Mouse (Mus musculus): Measurements from ENCODE around the gene Dnaaf3.
"Not testable (repeated sequence)": the region's sequence is repeated elsewhere in the genome, so short reads cannot be mapped to it uniquely, and the experiment has no call there.

The Dnaaf3 gene

DNA sequence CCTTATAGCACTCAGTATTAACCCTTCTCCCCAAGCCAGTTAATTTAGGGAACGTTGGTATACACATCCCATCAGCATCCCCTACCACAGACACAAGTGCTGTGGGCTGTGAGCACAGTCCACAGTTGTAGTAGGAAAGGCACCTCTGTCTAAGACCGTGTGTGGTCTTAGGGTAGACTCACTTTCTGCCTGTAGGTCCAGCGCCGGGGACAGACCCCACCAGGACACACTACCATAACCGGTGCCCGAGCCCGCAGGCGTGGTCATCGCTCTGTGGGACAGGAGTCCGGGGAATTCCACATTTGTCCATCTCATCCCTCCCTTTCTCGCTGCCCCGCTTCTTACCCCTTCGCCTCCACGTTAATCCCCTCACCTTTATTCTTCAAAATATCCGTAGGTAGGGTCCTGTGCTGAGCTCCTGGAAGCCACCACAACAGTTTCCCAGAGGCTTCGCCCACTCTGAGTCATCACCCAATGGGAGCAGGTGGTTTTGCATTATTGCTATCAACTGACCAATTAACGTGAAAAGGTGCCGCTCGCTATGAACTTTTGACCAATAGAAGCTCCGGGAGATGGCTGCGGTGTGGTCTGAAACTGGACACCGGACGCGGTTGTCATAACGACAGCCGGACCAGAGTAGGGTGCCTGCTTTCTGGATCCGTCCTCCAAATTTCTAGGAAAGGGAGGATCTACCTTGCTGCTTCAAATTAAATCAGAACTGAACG is at the start of gene Dnaaf3:
Gene Dnaaf3, minus strand, starts transcription at position 449 of the 725 bp plus-strand sequence.
- CTCF ChIA-PET, result no interaction called here

DNA sequence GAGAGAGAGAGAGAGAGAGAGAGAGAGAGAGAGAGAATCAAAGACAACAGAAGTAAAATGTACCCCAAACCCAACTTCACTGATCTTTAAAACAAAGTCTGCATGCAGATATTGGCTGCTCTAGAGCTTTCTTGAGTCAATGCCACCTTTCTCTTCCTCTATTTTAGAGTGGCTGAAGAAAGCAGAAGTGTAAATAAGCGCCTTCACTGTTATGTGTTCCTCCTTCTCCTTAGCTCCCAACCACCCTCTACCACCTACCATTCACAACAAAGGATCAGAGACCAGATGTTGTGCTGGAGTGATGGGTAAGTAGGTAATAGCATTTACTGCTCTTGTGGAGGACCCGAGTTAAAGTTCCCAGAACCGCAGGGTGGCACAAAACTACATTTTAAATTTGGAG is 49.2 kb upstream of the Dnaaf3 start:
- CTCF ChIA-PET, result not testable (repeated sequence)

DNA sequence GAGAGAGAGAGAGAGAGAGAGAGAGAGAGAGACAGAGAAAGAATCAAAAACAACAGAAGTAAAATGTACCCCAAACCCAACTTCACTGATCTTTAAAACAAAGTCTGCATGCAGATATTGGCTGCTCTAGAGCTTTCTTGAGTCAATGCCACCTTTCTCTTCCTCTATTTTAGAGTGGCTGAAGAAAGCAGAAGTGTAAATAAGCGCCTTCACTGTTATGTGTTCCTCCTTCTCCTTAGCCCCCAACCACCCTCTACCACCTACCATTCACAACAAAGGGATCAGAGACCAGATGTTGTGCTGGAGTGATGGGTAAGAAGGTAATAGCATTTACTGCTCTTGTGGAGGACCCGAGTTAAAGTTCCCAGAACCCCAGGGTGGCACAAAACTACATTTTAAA is 40.1 kb upstream of the Dnaaf3 start:
- CTCF ChIA-PET, result not testable (repeated sequence)

DNA sequence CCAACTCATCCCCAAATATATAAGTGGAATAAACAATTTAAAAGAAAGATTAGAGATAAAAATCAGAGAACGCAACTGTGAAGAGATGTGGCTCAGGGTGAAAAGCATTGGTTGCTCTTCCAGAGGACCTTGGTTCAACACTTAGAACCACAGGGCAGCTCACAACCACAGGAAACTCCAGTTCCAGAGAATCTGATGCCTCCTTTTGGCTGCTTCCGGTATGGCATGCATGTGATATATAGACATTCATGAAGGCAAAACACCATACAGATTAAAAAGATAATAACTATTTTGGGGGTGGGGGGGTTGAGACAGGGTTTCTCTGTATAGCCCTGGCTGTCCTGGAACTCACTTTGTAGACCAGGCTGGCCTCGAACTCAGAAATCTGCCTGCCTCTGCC is 30.4 kb upstream of the Dnaaf3 start:
- CTCF ChIA-PET, result no interaction called here

DNA sequence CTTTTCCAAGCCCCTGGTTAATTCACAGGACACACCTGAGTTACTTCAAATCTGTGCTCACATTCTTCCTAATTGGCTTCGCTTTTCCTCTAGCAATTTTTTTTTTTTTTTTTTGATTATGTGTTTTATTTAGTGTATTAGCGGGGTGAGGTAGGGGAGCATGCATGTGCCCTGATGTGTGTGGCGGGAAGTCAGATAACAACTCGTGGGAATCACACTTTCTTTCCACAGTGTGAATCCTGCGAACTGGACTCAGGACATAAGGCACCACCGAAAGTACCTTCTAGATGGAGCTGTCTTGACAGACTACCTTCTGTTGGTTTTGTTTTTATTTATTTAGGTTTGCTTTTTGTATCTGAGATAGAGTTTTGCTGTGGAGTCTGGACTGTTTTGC is 24.9 kb upstream of the Dnaaf3 start:
- CTCF ChIA-PET, result interaction anchor here (0.6 kb wide), 2 partner anchors 382 to 448 kb away, joined by 3 to 5 read pairs; no protein-coding TSS in a partner anchor

DNA sequence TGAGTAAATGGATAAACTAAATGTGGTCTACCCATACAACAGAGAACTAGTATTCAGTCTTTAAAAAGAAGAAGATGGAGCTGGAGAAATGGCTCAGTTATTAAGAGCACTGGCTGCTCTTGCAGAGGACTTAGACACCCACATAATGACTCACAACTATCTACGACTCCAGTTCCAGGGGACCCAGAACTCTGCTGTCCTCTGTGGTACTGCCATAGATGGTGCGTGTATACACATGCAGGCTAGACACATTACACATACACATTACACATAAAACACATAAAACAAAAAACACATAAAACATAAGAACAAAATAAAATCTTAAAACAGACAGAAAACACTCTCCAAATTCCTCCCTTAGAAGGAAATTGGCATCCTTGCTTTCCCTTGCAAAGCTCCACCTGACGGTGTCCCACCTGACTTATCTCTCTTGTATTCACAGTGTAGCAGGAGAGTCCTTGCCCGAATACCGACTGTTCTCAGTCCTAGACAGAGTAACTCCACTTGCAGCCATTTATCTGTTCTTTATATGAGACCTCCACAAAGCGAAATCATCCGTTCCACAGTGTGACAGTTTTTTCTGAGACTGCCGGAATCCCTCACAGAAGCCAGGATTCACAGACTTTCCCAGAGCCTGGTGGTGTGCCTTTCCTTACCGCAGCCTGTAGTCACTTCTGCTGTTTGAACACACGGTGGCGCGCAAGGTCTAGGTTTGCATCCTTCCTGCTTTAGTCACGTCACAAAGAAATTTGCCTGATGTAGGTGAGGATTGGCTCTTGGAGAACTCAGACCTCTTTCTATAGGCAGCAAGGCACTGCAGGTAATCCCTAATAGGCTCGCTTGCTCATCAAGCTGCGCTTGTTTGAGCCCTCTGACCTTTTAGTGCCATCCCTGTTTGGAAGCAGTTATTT is 24.3 kb upstream of the Dnaaf3 start:
- CTCF ChIA-PET, result interaction anchor here (0.6 kb wide), 2 partner anchors 383 to 448 kb away, joined by 3 to 5 read pairs; no protein-coding TSS in a partner anchor

DNA sequence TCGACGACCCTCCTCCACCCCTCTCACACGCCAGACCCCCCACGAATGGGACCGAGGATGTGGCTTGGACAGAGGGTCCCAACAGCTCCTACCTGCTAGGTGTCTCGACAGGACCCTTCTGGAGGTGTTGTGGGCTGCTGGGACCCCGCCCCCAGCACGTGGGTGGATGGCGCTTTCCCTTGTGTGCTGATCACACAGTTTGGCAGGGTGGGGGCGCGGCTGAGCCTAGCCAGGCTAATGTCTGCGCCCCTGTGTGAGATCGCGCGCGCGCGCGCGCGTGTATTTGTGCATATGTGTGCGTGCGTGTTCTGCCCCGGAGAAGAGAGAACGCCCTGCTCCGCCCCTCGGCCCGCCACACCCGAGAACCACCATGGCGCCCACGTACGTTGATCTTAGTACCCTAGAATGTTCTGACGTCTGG is 15.0 kb upstream of the Dnaaf3 start, which contains the start of gene Syt5:
Gene Syt5, minus strand, starts transcription at position 321 of the 421 bp plus-strand sequence.
- CTCF ChIA-PET, result no interaction called here

DNA sequence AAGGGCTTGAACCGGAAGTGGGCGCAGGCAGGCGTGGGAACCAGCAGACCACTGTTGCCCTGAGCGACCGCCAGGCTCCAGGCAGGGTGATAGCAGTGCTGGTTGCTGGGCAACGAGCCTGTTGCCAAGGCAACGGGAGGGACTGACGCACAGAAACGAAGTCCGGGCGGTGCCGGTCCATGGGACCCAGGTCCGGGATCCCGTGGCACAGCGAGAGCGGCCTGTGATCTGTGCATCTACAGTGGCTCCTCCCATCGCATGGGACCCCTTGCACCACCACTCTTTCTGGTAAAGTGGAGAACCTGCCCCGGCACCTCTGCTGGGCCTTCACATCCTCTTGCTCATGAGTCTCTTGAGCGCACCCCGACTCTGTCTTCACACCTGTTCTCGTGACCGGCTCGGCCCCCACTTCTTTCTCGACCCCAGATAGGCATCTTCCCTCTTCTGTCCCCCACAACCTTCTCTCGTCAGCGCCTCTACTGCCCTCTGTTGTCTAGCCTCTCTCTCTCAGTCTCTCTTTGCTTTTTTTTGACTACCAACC is 14.4 kb upstream of the Dnaaf3 start:
- CTCF ChIA-PET, result no interaction called here

DNA sequence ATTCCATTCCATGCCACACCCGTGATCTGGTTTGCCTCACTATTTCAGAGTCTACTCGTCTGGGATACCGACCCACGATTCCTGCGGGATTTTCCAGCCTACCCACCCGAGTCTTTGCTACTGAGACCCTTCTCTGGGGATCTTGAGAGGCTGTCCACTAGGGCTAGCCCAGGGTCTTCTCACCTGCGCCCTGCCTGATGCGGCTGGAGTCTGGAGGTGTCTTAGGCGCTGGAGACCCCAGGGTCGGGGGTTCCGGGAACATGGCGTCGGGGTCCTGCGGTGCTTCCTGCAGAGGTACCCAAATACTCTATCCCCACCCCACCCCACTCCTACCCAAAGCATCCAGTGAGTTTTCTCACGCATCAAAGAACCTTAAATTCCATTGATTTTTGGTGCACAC is 13.8 kb upstream of the Dnaaf3 start:
- CTCF ChIA-PET, result no interaction called here

DNA sequence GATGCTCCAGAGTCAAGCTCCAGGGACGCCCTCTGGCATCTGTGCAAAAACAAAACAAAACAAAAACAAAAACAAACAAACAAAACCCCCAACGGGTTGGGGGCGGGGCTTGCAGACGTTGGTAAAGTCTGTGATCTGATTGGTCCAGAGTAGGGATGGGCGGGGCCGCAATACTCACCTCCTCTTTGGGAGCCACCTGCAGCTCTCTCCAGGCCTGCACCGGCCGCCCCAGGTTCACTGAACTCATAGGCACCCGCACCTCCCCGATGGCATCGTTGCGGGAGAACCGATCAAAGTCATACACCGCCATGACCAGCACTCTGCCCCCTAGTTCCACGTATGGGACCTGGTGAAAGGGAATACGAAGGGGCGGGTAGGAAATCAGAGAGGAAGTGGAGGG is 9.8 kb upstream of the Dnaaf3 start:
- CTCF ChIA-PET, result no interaction called here

DNA sequence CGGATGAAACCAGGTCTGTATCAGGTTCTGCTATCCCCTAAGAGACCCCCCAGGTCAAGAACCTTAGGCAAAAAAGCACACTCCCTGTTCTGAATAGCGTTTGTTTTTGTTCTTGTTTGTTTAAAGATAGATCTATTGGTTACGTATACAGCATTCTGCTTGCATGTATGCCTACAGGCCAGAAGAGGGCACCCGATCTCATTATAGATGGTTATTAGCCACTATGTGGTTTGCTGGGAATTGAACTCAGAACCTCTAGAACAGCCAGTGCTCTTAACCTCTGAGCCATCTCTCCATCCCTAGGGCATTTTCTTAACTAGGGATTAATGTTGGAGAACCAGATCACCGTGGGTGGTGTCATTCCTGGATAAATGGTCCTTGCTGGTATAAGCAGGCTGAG is 9.1 kb upstream of the Dnaaf3 start:
- CTCF ChIA-PET, result no interaction called here

DNA sequence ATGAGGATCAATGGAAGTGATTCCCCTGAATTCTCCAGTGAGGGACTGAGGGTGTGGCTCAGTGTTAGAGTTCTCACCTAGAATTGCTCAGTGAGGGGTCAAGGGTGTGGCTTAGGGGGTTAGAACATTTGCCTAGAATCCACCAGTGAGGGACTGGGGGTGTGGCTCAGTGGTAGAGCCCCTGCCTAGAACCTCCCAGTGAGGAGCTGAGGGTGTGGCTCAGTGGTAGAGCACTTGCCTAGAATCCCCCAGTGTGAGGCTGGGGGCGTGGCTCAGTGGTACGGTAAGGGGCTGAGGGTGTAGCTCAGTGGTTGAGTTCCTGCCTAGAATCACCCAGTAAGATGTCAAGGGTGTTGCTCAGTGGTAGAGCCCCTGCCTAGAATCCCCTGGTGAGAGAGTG is 6.8 kb upstream of the Dnaaf3 start:
- CTCF ChIA-PET, result no interaction called here

DNA sequence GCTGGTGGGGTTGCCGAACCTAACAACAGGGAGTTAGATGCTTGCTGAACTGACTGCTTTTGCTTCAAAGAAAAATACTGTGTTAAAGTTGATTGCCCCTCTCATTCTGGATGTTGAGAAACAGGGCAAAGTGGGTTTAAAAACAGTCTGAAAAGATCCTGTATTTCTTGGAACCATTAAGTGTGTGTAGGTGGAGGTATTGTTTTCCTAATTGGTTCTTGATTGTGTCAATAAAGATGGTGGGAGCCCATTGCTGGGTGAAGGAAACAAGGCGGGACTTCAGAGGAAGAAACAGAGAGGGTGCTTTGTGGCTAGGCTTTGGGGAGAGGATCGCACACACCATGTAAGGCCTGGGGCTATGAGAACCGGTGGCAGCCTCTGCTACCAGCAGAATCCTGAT is 4.9 kb upstream of the Dnaaf3 start:
- CTCF ChIA-PET, result no interaction called here

DNA sequence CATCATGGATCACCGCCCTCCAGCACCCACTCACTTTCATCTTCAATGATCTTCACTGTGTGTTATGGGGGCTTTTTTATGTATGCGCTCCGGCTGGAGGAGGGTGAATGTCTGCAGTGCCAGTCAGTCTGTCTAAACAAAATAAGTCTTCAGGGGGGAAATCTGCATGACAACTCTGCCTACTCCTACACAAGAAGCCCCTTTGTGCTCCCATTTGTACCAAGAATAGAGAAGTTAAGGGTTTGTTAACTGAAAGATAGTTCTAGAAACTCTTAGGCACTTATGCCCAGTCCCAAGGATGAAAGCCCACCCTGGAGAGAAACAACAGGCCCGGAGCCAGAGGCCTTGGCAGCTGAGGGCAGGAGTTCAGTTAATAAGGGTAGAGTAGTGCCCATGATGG is 4.1 kb upstream of the Dnaaf3 start:
- CTCF ChIA-PET, result no interaction called here

DNA sequence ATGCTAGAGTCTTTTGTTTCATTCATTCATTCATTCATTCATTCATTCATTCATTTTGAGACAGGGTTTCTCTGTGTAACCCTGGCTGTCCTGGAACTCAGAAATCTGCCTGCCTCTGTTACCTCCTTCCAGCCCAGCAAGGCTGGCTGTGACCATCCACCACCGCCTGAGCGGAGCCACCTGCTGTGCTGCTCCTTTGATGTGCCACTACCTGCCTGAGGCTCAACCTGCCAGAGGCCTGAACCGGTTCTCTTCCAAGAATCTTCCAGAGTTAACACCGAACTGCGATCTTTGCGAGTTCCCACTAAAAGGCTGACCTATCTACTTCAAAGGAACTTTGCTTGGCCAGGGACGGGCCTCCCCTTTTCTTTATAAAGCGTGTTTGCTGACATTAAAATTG is 2.1 kb downstream of the Dnaaf3 start:
- CTCF ChIA-PET, result interaction anchor here (0.5 kb wide), 1 partner anchor 711 kb away, joined by 4 read pairs; no protein-coding TSS in a partner anchor

DNA sequence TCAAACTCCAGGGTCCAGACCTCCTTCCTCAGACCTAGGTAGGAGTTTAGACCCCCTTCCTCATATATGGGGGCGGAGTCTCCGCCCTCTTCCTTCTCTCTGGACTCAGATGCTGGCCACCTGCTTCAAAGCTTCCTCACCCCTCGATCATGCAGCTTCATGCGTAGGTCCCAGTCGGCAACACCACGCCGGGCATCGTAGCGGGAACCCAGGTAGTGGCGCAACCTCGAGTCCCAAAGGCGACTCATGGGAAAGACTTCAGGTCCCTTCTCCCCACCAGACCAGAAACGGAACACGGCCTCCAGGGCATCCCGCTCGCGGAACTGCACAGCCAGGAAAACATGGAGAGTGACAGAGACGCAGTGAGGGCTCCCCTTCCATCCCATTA is 5.0 kb downstream of the Dnaaf3 start:
- CTCF ChIA-PET, result no interaction called here

DNA sequence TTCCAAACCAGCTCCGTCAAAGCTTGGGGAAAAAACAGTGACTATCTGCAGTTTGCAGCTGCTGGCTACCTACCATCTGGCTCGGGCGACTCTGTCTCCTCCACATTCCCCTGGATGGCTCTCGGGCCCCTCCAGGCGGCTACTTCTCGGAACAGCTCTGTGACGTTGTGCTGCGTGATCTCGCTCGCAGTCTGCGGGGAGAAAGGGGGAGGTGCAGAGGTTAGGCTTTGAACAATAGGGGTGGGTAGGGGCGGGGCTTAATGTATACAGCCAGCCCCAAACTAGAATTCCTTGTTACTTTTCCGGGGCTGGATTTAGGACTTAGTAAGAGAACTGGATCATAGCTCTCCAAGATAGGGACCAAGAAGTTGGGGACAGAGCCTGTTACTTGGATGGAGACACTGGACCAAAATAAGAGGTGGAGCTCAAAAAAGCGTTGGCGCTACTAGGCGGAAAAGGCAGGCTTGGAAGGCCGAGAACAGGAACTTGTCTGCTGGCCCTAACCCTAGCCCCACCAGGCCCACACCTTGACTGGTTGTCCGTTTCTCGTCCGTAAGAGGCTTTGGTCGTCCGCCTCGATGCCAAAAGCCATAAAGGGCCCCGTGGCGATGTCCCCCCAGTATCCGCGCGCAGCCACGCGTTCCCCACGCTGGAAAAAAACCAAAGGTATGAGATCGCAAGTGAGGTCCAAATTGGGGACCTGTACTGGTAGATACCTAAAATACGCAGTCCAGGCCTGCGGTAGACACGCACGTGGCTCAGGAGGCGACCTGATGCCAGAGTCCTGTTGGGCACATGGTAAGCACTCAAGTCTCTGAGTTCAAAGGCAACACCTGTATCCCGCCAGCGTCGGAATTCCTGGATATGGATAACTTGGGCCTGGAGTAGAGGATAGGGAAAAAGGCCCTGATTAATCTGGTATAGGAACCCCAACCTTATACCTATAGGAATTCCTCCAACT is 5.6 kb downstream of the Dnaaf3 start:
- CTCF ChIA-PET, result interaction anchor here (0.7 kb wide), 1 partner anchor 63 kb away, joined by 3 read pairs; no protein-coding TSS in a partner anchor

DNA sequence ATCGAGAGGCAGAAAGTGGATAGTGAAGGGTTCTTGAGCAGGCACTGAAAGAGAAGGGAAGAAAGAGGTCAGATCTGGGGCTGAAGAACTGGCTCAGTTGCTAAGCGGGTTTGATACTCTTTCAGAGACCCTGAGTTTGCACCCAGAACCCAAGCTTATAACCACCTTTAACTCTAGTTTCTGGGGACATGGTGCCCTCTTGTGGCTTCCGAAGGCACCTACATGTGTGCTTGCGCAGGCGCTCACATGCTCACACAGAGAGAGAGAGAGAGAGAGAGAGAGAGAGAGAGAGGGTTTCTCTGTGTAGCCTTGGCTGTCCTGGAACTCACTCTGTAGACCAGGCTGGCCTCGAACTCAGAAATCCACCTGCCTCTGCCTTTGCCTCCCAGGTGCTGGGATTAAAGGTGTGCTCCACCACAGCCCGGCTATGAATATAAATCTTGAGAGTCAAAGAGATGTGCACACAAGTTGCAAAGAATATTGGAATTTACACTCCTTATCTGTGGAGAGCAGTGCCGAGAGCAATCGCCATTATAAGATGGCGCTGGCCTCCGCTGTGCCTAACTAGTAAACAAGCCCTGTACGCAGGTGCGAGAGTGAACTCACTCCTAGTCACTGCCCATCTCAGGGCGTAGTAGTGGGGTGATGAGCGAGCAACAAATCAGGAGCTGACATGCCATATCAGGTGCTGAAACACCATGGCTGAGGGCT is 7.9 kb downstream of the Dnaaf3 start, which contains the start of gene Tnni3:
Gene Tnni3, minus strand, starts transcription at position 18 of the 711 bp plus-strand sequence.
- CTCF ChIA-PET, result interaction anchor here (0.6 to 0.7 kb wide), 3 partner anchors 64 to 1633 kb away, joined by 4 to 8 read pairs (median 5); partner anchors contain the start of gene Eps8l1

DNA sequence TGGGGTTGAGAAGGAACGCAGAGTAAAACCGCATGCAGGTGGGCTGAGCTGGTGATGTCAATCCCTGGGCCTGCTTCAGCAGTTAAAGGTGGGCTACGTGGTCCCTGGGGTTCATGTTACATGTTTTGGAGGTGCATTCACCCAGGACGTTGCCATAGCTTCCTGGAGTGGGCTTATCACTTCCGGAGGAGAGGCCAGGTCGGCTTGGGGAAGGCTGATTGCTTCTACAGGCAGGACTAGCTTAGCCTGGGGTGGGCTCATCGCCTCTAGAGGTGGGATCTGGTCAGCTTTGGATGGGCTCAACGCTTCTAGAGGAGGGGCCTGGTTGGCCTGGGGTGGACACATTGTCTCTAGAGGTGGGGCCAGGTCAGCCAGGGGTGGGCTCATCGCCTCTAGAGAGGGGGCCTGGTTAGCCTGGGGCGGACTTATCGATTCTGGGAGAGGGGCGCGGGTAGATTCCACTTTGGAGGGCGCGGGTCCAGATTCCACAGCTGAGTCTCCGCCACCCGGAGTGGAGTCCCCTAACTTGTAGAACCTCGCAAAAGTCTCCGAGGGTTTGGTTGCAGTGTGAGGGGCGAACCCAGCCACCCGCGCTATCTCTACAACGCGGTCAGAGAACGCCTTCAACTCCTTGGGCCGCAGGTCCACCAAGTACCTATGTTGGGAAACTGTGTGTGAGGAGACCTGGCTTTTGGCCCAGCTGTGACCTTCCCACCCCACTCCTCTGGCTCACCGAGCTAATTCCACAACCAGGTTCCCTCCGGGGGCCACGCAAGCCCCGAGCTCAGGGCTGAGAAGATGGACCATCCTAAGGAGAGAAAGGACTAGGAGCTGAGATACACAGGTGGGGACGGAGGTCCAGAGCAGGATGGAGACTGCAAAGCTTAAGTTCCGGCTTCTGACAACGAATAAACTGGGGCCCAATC is 8.8 kb downstream of the Dnaaf3 start:
- CTCF ChIA-PET, result interaction anchor here (0.6 to 0.7 kb wide), 3 partner anchors 63 to 1634 kb away, joined by 4 to 8 read pairs (median 5); partner anchors contain the start of gene Eps8l1
